Mouse (Mus musculus) neural tube, embryonic 14.5 days (tissue): ENCODE data around the gene Gm4869. TPM values are rescaled to one million over a fixed set of nuclear protein-coding genes. Genes with fewer than 3 reads are reported as not detected.

Experiments
- ATAC-seq: fragments of 200-750 bp; cut with Nextera tagmentation; 2 replicates; pipeline ENCODE4 v1.8.0; 2017; ENCODE audit warnings: low read depth, mild to moderate bottlenecking, moderate TSS enrichment, moderate library complexity
- H3K27ac ChIP-seq: fragments of 300-500 bp; sonication (generic); 2 replicates; pipeline ENCODE4 v1.5.1; 2014; ENCODE audit warnings: low read depth, mild to moderate bottlenecking, control low read depth, low read length, moderate library complexity, mixed read lengths
- H3K27me3 ChIP-seq: fragments of 300-500 bp; sonication (generic); 2 replicates; pipeline ENCODE4 v1.6.1; 2014; ENCODE audit warnings: low read length; ENCODE audit not compliant: control insufficient read depth, insufficient read depth
- H3K36me3 ChIP-seq: fragments of 300-500 bp; sonication (generic); 2 replicates; pipeline ENCODE4 v1.6.1; 2014; ENCODE audit warnings: low read length, mixed read lengths; ENCODE audit not compliant: control insufficient read depth, insufficient read depth
- H3K4me1 ChIP-seq: fragments of 300-500 bp; sonication (generic); 2 replicates; pipeline ENCODE4 v1.6.1; 2014; ENCODE audit warnings: low read length; ENCODE audit not compliant: control insufficient read depth, insufficient read depth
- H3K4me2 ChIP-seq: fragments of 300-500 bp; sonication (generic); 2 replicates; pipeline ENCODE4 v1.6.1; 2014; ENCODE audit warnings: mild to moderate bottlenecking, low read depth, low read length, control low read depth
- H3K4me3 ChIP-seq: fragments of 300-500 bp; sonication (generic); 2 replicates; pipeline ENCODE4 v1.5.1; 2014; ENCODE audit warnings: low read depth, low read length, control low read depth, mixed read lengths
- H3K9ac ChIP-seq: fragments of 300-500 bp; sonication (generic); replicated peaks from 2 replicates; pipeline ENCODE4 v1.6.1; 2014; ENCODE audit warnings: low read depth, mild to moderate bottlenecking, control low read depth, low read length, mixed read lengths
- H3K9me3 ChIP-seq: fragments of 300-500 bp; sonication (generic); 2 replicates; pipeline ENCODE4 v1.6.1; 2016; ENCODE audit warnings: low read length; ENCODE audit not compliant: control insufficient read depth
- WGBS: fragments of 180-500 bp; shearing (Covaris S2); extraction: QIAGEN DNeasy Blood & Tissue Kit; methylation state at CpG from one replicate; pipeline ENCODE4 v1.1.7; 2014; 5-methylcytosine and 5-hydroxymethylcytosine counted together
- polyA plus RNA-seq: library from polyadenylated mRNA; unstranded; fragments of >200 nt; fragmentation: Nextera tagmentation; extraction: Ambion mirVana; gene quantifications from 2 replicates; pipeline ENCODE4 v1.2.1, GENCODE M21; 2014

Gene Gm4869
- not detected in 2 replicates for polyA plus RNA-seq

GRCm38 (mm10) chr5:140445345-140445744, at the start of gene Gm4869:
Gene Gm4869, plus strand, starts transcription at chr5:140445645.
- no peak for ATAC-seq
- Histone ChIP-seq H3K9me3 (no peaks in the 10 kb centered on the region), H3K36me3 (peaks cover 33% of the 10 kb centered on the region), H3K27ac (no peak within 1 kb of the TSS), H3K4me1 (no peaks in the 10 kb centered on the region), H3K4me3 (no peak within 1 kb of the TSS), H3K4me2 (no peak within 1 kb of the TSS), H3K9ac (no peak within 1 kb of the TSS), H3K27me3 (no peaks in the 10 kb centered on the region)
- 92% methylated on average over 5 of the region's 5 CpGs for WGBS

- Histone ChIP-seq H3K9ac (no peak overlapping the region), H3K4me2 (no peak overlapping the region), H3K4me3 (no peak overlapping the region), H3K4me1 (no peaks in the 10 kb centered on the region), H3K9me3 (no peaks in the 10 kb centered on the region), H3K27me3 (no peaks in the 10 kb centered on the region), H3K36me3 (no peaks in the 10 kb centered on the region), H3K27ac (no peak overlapping the region)
- WGBS, result 66% methylated on average over 8 of the region's 8 CpGs
- no peak for ATAC-seq
Observed at GRCm38 (mm10) chr5:140396166-140396940, 49.1 kb upstream of the Gm4869 start.

GRCm38 (mm10) chr5:140402640-140403270, 42.7 kb upstream of the Gm4869 start:
- WGBS, result 87% methylated on average over 4 of the region's 4 CpGs
- no peak for ATAC-seq

DNA sequence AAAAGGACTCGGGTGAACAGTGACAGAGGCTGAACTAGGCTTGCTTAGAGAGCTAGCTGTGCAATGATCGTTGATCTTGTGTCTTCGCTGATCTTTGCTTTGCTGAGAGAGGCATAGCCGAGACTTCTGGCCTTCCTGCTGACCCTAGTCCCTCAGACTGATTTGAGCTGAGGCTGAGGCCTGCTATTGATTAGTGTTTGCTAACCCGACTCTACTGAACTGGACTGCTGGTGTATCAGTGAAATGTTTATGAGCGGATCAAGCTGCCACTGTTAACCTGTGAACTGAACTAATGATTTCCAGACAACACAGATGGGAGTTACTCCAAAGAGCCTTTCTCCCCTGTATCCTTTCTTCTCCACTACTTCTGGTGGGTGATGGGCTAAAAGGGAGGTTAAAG, 40.3 kb upstream of the Gm4869 start:
- Histone ChIP-seq H3K4me1 (no peaks in the 10 kb centered on the region), H3K4me2 (no peak overlapping the region), H3K9me3 (no peaks in the 10 kb centered on the region), H3K9ac (no peak overlapping the region), H3K27me3 (no peaks in the 10 kb centered on the region), H3K36me3 (no peaks in the 10 kb centered on the region), H3K4me3 (no peak overlapping the region), H3K27ac (no peak overlapping the region)
- 86% methylated on average over 6 of the region's 6 CpGs for WGBS
- ATAC-seq, result no peak

More at GRCm38 (mm10) chr5:140402640-140403270, 42.7 kb upstream of the Gm4869 start:
- Histone ChIP-seq H3K9me3 (no peaks in the 10 kb centered on the region), H3K27me3 (no peaks in the 10 kb centered on the region), H3K9ac (no peak overlapping the region), H3K27ac (no peak overlapping the region), H3K4me2 (no peak overlapping the region), H3K36me3 (no peaks in the 10 kb centered on the region), H3K4me3 (no peak overlapping the region), H3K4me1 (no peaks in the 10 kb centered on the region)

- 80% methylated on average over 6 of the region's 6 CpGs for WGBS
- Histone ChIP-seq H3K27ac (no peak overlapping the region), H3K27me3 (no peaks in the 10 kb centered on the region), H3K4me2 (no peak overlapping the region), H3K36me3 (no peaks in the 10 kb centered on the region), H3K4me3 (no peak overlapping the region), H3K9ac (no peak overlapping the region), H3K9me3 (no peaks in the 10 kb centered on the region), H3K4me1 (no peaks in the 10 kb centered on the region)
- no peak for ATAC-seq
Observed at GRCm38 (mm10) chr5:140406666-140407065, 38.8 kb upstream of the Gm4869 start.

GRCm38 (mm10) chr5:140408801-140409200, 36.6 kb upstream of the Gm4869 start:
- Histone ChIP-seq H3K9ac (no peak overlapping the region), H3K4me1 (no peaks in the 10 kb centered on the region), H3K27me3 (no peaks in the 10 kb centered on the region), H3K4me2 (no peak overlapping the region), H3K9me3 (no peaks in the 10 kb centered on the region), H3K4me3 (no peak overlapping the region), H3K27ac (no peak overlapping the region), H3K36me3 (no peaks in the 10 kb centered on the region)
- no peak for ATAC-seq

DNA sequence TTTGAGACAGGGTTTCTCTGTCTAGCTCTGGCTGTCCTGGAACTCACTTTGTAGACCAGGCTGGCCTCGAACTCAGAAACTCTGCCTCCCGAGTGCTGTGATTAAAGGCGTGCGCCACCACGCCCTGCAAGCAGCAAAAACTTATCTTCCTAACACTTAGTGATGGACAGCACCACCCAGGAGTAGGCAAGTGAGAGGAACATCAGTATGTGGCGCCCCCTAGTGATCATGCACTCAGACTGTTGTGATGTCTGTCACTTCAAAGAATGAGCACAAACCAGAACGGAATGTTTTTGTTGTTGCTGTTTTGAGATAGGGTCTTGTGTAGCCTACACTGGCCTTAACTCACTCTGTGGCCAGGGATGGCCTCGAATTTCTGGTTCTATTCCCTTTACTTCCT, 34.1 kb upstream of the Gm4869 start:
- H3K9me3 ChIP-seq, result no peaks in the 10 kb centered on the region
- no peak overlapping the region for H3K4me3 ChIP-seq
- no peaks in the 10 kb centered on the region for H3K4me1 ChIP-seq
- WGBS, result 53% methylated on average over 8 of the region's 8 CpGs
- no peak overlapping the region for H3K4me2 ChIP-seq
- H3K27me3 ChIP-seq, result no peaks in the 10 kb centered on the region
- H3K36me3 ChIP-seq, result no peaks in the 10 kb centered on the region
- H3K9ac ChIP-seq, result no peak overlapping the region
- no peak overlapping the region for H3K27ac ChIP-seq
- no peak for ATAC-seq

- H3K4me3 ChIP-seq, result no peak overlapping the region
- no peaks in the 10 kb centered on the region for H3K9me3 ChIP-seq
- no peaks in the 10 kb centered on the region for H3K36me3 ChIP-seq
- 0 out of 2 replicates have a peak, but pooled peaks cover 3% of the 10 kb centered on the region for H3K4me1 ChIP-seq
- H3K27me3 ChIP-seq, result no peaks in the 10 kb centered on the region
- WGBS, result 66% methylated on average over 4 of the region's 4 CpGs
- no peak for ATAC-seq
- no peak overlapping the region for H3K27ac ChIP-seq
- no peak overlapping the region for H3K4me2 ChIP-seq
- no peak overlapping the region for H3K9ac ChIP-seq
Observed at GRCm38 (mm10) chr5:140414647-140415046, 30.8 kb upstream of the Gm4869 start.

DNA sequence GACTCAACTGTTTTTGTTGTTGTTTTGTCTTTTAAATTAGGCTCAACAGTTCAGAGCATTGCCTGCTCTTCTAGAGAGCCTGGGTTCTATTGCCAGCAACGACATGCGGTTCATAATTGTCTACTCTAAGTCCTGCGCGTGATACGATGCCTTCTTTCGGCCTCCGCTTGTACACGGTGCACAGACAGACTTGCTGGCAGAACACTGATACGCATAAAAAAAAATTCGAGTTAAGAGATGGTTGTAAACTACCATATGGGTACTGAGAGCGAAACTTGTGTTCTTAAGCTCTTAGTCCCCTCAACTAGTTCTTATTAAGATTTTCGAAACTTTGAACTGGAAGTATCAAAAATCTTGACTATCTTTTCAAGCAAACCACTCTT, 27.3 kb upstream of the Gm4869 start:
- Histone ChIP-seq H3K4me2 (peak overlapping the region; percentile 93), H3K4me3 (peak overlapping the region; percentile 99), H3K9me3 (no peaks in the 10 kb centered on the region), H3K9ac (peak overlapping the region; percentile 98), H3K4me1 (peaks cover 18% of the 10 kb centered on the region), H3K27ac (peak overlapping the region; percentile 89), H3K36me3 (no peaks in the 10 kb centered on the region), H3K27me3 (no peaks in the 10 kb centered on the region)
- 1% methylated on average over 12 of the region's 12 CpGs for WGBS
- ATAC-seq, result no peak
